Mouse (Mus musculus): Measurements from ENCODE around the gene Kctd21. TPM values are rescaled to one million over a fixed set of nuclear protein-coding genes. Genes with fewer than 3 reads are reported as not detected.

Gene Kctd21
- total RNA-seq, 1 experiment from 2014 or later, result 0.09 TPM

DNA sequence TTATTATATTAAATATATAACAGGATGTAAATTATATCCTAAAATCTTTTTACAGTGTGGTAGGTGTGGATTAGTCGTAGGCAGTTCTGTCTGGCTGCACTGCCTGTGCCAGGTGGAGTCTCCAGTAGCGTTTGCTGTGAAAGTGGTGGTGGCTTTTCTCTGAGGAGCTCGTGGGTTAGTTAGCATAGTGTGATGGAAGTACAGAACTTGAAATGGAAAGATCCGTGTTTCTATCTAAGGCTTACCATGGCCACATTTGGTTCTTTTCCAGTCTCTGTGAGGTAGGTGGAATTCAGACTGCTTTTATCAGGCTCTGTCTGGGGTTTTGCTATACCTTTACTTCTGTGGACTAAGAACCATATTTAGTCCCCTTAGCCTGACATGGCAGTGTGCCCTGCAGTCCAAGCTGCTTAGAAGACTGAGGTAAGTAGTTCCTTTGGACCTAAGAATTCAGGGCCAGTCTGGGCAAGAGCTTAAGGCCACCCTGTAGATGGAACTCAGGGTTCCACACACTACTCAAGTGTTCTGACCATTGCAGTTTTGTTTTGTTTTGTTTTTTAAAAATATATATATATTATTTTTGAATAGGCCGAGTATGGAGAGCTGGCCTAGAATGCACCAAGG, 48.5 kb downstream of the Kctd21 start:
- ATAC-seq (replicated peaks; ENCODE audit: low read depth, poor library complexity, severe bottlenecking), result no peak

DNA sequence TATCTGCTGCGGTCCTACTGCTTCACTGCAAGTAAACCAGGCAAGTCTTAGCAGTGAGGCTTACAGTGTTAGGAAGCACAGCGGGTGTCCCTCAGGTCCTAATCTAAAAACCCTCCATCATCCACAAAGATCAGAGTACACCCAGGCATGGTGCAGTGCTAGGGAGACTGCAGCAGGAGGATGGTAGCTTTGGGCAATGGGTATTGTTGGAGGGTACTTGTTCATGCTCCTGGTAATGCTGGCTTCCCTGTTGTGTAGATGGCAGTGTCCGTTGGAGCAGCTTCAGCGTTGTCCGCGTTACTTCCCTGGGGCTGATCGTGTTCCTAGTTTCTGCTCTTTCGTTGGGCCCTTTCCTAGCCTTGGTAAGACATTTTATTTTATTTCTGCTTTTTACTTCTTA, 50.5 kb downstream of the Kctd21 start:
- ATAC-seq (replicated peaks; ENCODE audit: low read depth, poor library complexity, severe bottlenecking), result no peak

DNA sequence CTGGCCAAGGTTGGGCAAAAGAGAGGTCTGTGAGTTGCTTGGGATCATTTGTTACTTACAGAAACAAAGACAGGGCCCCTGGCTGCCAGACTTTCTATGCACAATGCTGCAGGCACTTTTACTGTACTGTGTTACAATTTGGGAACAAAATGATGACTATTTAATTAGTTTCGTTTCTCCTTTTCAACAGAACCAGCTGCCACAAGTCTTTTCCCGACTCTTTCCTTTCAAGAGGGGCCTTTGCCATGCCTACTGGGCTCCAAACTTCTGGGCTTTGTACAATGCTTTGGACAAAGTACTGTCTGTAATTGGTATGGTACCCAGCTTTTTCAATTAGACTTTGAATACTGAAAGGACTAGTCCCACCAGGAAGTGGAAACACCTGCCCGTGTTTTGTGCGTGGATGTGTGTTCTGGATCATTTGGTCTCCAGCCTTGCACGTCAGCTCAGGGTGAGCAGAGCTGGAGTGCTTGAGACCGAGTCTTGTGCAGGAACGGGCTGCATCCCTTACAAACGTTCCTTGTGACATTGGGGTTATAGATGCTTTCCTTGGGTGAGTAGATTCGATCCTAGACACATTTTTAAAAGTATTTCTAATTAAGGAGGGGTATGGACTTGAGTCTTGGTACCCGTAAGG, 51.5 kb downstream of the Kctd21 start:
- no peak for ATAC-seq (replicated peaks; ENCODE audit: low read depth, poor library complexity, severe bottlenecking)

DNA sequence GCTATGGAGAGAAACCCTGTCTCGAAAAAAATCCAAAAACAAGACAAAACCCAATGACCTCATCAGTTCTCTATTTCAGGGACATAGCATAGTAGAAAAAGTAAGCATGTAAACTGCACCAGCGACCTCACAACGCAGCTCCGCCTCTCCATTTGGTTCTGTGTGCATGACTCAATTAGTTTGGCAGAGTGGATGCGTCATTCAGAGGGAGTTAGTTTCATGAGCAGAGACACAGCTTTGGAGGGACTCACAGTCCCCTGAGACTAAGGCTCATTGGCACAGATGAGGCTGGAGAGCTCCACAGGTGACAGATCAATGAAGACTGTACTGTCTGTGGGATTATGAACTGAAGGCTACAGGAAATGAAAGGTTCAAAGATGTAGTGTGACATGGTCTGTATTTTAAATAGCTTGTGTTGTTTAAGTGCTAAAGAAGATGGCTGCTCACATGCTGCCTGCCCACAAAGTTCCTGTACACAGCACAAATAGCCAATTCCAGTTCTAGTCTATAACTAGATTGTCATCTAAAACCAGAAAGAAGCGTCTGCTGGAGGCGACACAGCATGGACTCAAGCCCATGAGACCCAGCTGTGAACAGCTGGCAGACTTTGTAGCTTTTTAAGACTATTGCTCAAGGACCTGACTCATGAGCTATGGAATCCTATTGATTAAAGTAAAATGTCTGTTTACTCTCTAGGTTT, 54.1 kb downstream of the Kctd21 start:
- no peak for ATAC-seq (replicated peaks; ENCODE audit: low read depth, poor library complexity, severe bottlenecking)

DNA sequence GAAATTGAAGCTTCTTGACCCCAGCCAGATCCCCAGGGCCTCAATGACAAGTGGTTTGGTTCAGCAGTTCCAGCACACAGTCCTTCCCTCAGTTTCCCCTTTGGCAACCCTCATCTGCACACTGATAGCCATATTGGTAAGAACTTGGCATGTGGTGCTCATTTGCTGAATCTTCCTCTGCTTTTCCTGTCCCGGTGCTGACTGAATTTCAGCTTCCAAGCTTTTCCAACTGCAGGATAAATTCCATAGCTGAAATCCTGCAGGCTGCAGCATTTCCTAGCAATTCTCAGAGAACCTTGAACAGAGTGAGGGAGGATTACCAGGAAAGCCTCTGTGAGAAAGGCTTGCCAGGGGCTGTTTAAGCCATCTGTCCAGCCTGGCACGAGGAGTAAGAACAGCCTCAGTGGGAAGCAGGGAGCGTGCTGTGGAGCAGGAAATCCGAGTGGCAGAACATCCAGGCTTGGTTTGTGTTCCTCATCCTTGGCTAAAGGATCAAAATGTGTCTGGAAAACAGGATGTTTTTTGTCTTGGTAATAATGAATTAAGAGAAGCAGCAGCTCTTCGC, 54.8 kb downstream of the Kctd21 start:
- ATAC-seq (replicated peaks; ENCODE audit: low read depth, poor library complexity, severe bottlenecking), result no peak

DNA sequence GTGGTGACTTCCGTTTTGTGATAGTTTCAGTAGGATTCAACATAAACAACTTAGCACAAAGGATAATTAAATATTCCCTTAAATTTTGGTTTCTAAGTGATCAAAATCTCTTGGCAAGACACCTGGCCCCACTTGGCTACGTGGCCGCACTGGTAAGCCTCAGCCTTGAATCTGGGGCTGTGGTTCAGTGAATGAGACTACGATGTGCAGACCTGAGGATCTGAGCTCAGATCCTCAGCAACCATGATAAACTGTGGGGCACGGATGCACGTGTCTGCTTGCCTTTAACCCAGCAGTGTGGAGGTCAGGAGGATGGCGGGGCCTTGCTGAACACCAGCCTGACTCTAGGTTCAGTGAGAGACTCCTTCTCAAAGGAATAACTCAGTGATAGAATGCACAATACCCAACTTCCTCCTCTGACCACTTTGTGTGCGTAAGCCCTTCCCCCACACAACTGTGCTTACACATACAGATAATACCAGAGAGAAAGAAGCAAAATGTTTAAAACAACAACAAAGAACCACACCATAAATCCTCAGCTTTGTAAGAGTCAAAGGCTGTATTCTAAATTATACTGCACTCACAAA, 55.5 kb downstream of the Kctd21 start:
- ATAC-seq (replicated peaks; ENCODE audit: low read depth, poor library complexity, severe bottlenecking), result 0 out of 2 replicates have a peak, but pooled peaks have one; percentile 11

DNA sequence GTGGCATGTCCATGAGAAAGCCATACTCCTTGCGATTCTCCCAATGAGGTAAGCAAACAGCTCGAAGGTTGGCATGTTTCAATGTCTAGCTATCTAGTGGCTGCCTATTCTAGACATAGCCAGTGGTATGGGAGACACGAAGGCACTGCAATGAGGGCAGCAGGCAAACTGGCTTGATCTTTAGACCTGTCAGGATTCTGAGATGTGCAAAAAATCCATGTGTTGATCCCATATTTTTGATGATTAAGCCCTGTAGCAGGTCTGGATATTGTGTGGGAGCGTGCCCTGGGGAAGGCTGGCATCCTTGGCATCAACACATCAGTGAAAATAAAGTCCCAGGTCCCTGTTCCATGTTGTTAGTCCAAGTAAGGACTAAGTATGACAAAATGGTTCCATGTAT, 56.4 kb downstream of the Kctd21 start:
- ATAC-seq (replicated peaks; ENCODE audit: low read depth, poor library complexity, severe bottlenecking), result no peak

DNA sequence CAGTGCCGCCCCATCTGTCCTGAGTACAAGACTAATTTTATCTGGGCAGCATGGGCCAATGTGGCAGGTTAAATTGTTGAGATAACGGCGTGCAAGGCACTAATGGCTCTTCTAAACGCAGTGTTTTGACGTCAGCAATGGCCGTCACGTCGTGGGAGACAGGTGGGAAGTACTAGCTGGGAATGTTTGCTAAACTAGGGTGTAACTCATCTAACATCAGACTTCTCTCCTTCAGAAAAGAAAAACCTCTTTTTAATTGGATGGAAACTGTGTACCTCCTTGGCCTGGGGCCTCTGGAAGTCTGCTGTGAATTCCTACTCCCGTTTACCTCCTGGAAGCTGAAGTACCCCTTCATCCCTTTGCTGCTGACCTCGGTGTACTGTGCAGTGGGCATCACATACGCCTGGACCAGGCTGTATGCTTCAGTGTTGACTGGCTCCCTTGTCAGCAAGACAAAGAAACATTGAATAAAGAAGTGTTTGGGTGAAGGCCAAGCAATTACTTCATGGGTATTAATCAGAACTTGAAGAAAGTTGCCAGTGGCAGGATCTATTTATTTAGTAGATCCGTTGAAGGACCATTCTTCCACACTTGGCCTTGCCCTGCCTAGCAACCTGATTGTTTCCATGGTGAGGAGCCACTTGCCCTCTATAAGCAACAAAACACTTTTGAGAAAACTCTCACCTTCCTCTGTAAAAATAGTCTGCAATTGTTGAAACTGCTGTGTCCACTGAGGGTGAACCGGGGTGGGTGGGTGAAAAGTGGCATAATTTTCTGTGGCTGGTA, 59.4 kb downstream of the Kctd21 start:
- ATAC-seq (replicated peaks; ENCODE audit: low read depth, poor library complexity, severe bottlenecking), result no peak

DNA sequence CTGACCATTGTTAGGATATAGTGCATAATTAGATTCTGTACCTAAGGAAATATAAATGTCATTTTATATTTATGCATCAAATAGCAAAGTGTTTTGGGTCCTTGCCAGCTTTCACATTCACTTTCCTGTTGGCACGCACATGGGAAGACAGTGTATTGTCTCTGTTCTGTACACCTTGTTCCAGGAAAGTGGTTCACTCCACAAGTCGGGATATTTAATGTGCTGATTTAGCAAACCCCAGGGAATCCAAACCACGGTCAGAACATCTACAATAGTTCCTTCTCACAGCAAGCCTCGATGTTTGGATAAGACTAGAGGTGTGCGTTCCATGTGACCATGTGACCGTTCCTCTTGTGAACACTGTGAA, 59.9 kb downstream of the Kctd21 start:
- ATAC-seq (replicated peaks; ENCODE audit: low read depth, poor library complexity, severe bottlenecking), result no peak

DNA sequence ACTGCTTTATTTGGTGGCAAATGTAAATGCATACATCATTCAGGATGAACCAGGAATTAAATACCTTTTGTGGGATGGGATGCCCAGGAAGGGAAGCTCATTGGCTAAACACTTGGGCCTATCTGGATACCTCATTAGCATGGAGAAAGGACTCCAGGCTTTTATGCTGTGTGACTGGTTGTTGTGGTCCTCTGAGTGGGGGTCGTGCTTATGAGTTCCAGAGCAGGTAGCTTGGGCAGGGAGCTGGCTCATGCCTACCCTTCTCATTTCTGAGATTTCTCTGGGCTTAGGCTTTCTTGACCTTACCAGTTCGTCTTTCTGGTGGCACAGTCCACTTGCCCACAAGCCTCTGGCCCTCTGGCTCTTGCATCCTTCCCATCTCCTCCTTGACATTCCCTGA, 62.2 kb downstream of the Kctd21 start:
- no peak for ATAC-seq (replicated peaks; ENCODE audit: low read depth, poor library complexity, severe bottlenecking)

DNA sequence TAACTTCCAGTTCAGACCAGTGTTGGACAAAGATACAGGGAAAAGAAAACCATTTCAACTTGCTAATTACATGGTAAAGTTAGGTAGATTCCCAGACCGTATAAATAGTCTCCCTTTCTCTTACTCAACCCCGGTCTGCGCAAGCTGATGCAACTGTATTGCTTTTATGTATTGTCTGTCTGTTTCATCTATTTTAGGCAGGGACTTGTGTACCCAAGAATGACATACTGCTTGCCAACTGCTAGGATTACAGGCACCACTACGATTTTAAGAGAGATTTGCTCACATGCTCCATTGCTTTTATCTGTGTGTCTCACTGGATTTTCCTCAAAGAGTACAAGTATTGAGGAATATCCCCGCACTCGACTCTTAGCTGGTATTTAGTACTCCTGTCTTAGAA, 66.8 kb downstream of the Kctd21 start:
- no peak for ATAC-seq (replicated peaks; ENCODE audit: low read depth, poor library complexity, severe bottlenecking)

Other genes with a start within 250 kb of the Kctd21 start
- gene Usp35, start 307 bp upstream of the Kctd21 start, total RNA-seq (2017), result not detected in 2 replicates
- gene Alg8, start 39.3 kb downstream of the Kctd21 start, total RNA-seq (2017), result 36.6 and 45.1 TPM in 2 replicates
- 210 and 280 TPM in 2 replicates for gene Ndufc2, start 67.7 kb downstream of the Kctd21 start, total RNA-seq (2017)
- gene Thrsp, start 85.4 kb downstream of the Kctd21 start, total RNA-seq (2017), result not detected in 2 replicates
- gene Kctd14, start 119.0 kb downstream of the Kctd21 start, total RNA-seq (2017), result 4.9 and 7.2 TPM in 2 replicates
- 54.1 and 58.8 TPM in 2 replicates for gene Ints4, start 148.6 kb downstream of the Kctd21 start, total RNA-seq (2017)
- gene Aamdc, start 247.2 kb downstream of the Kctd21 start, total RNA-seq (2017), result 37.2 and 50.3 TPM in 2 replicates
- 48.5 and 54.9 TPM in 2 replicates for gene Rsf1, start 247.6 kb downstream of the Kctd21 start, total RNA-seq (2017)

All from common myeloid progenitor, adult 5-6 weeks (primary cell).